Mouse (Mus musculus): ENCODE results near the gene Carm1.

DNA sequence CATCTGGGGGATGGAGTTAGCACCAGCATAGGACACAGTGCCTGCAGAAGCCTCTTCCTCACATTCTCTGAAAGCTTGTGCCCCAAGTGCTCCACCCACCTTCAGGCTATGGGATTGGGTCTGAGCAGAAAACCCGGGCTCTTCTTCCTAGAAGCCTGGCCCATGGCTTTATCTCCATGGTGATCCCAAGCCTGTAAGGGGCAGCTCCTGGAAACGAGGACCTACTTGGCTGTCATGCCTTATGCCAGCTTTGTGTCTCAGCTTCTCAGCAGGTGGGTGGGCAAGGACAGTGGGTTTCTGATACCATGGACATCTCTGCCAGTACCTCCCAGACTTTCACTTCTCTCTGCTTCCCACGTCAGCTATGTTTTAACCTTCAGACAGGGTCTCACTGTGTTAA lies 31.5 kb downstream of the Carm1 start:
- TF ChIP-seq POLR2A (IDR thresholded peaks at IDR 0.05; ENCODE audit: low read depth, low read length): no peak
- TF ChIP-seq MAX (IDR thresholded peaks at IDR 0.05; ENCODE audit: low read length): no peak
- no peak for TF ChIP-seq JUND (conservative IDR thresholded peaks at IDR 0.05; ENCODE audit: low read depth, low read length)
- TF ChIP-seq TBP (conservative IDR thresholded peaks at IDR 0.05; ENCODE audit: low read depth, low read length): no peak
- no peak for TF ChIP-seq GABPA (IDR thresholded peaks at IDR 0.05; ENCODE audit: insufficient replicate concordance, low read depth, low read length)
- TF ChIP-seq RAD21 (IDR thresholded peaks at IDR 0.05; ENCODE audit: low read depth, low read length): no peak
- no peak for TF ChIP-seq CTCF (conservative IDR thresholded peaks at IDR 0.05 in 1 of 2, IDR thresholded peaks at IDR 0.05 in 1 of 2; ENCODE audit: low read depth in 2 of 2, low read length in 2 of 2)
- no peak for TF ChIP-seq USF1 (IDR thresholded peaks at IDR 0.05; ENCODE audit: low read depth, low read length)
- no peak for TF ChIP-seq CHD2 (IDR thresholded peaks at IDR 0.05; ENCODE audit: low read length)
- TF ChIP-seq POLR2AphosphoS2 (IDR thresholded peaks at IDR 0.05; ENCODE audit: low read depth, low read length): no peak
- no peak for TF ChIP-seq MAZ (IDR thresholded peaks at IDR 0.05; ENCODE audit: low read depth, low read length)
- TF ChIP-seq EP300 (IDR thresholded peaks at IDR 0.05; ENCODE audit: low read length): no peak
- no peak for TF ChIP-seq ZNF384 (IDR thresholded peaks at IDR 0.05; ENCODE audit: low read depth, low read length)
- TF ChIP-seq NELFE (IDR thresholded peaks at IDR 0.05; ENCODE audit: low read depth, low read length): no peak
